Mouse (Mus musculus) frontal cortex, postnatal 36 days (tissue): ENCODE results near the gene Mier2.

ENCODE experiments used
- DNase-seq, 2 experiments: peaks; one replicate each; pipeline ENCODE4 v3.0.0; 2022; ENCODE audit warnings: low spot score in 2 of 2

The Mier2 gene

DNA sequence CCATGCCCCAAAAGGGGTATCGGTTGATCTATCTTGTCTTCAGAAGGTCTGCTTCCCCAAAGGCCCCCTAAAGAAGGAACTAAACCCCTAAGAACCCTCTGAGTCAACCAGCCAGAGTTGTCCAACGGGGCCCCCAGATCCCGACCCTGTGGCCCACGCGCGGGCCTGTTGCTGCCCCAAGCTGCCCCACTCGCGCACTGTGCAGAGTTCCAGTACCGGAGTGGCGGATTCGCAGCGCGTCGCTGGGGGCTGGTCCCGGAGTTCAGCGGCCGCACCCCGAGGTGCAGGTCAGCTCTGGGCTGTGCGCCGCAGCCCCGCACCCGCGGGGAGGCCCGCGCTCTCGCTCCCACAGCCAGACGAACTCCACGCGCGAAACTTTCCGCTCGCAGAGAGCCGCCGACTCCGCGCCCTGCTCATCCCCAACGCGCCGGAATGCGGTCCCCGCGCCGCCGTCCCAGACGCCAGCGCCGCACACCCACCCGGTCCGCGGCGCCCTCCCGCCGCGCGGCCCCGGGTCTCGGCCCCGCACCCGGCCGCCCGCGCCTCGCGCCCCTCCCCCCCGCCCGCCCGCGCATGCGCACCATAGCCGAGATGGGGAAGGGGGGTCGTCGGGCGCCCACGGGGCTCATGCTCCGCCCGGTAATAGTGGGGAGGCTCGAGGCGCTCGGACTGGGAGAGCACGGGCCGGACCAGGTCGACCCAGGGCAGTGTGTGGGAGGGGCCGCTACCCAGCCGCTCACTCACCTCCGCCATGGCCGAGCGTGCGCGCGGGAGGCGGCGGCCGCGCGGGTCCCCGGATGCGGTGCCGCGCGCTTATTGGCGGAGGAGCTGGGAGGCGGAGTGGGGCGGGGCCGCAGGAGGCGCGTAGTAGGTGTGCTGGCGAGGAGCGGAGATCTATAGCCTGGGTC lies at the start of gene Mier2:
Mier2 (minus strand) TSS at position 870 of the 908 bp plus-strand sequence.
- DNase-seq, result peak; percentile 82 to 85

- DNase-seq, result peak in 1 of 2 experiments; percentile 61
Observed at GRCm38 (mm10) chr10:79597936-79598230, 42.9 kb upstream of the Mier2 start.

DNA sequence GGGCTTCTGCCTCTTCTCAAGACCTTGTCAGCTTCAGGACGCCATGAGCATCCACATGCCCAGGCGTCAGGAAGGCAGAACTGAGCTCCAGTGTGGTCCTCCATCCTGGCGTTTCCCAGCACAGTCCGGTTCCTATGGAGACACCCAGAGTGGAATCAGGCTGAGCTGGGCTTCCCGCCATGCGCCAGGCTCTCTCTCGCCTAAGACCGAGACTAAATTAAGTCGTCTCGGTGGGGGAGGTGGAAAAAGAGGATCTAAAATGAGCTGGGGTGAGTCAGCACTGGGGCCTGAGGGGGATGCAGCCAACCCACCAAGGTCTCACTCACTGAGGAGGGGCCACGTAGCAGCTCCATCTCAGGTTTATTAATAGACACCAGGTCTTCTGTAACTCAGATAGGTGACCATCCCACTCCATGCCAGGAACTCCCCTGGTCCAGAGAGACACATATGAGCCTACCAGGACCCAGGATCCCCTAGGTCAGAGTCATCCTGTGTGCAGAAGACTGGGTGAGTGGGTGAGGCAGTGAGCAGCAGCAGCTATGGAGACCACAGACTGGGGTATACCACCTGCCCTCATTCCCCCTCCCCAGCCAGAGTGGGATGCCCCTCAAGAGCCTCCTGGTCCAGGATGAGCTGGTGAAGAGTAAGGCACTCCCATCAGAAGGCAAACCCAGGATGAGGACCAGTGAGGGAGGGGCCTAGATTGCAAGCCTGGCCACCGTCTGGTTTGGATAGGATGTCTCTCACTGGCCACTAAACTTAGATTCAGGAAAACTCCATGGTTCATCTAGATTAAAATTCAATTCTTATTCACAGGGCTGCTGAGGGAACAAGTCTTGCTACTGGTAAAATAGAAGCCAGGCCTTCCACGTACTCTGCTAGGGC lies 42.3 kb upstream of the Mier2 start:
- DNase-seq, result peak; percentile 77 to 85

DNA sequence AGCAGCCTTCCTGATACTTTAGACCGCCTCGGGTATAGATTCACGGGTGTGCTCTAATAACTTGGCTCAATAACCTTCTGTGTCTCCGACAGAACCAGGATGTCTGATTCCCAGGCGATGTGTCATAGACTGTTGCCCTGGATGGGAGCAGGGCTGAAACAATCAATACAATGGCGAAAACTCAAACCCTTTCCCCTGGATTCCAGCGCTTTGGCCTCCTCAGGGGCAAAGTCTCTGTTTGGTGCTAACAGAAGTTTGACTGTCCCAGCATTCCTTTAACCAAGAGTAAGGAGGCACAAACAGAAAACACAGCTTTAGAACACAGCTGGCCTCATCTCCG lies 40.6 kb upstream of the Mier2 start:
- DNase-seq, result no peak

DNA sequence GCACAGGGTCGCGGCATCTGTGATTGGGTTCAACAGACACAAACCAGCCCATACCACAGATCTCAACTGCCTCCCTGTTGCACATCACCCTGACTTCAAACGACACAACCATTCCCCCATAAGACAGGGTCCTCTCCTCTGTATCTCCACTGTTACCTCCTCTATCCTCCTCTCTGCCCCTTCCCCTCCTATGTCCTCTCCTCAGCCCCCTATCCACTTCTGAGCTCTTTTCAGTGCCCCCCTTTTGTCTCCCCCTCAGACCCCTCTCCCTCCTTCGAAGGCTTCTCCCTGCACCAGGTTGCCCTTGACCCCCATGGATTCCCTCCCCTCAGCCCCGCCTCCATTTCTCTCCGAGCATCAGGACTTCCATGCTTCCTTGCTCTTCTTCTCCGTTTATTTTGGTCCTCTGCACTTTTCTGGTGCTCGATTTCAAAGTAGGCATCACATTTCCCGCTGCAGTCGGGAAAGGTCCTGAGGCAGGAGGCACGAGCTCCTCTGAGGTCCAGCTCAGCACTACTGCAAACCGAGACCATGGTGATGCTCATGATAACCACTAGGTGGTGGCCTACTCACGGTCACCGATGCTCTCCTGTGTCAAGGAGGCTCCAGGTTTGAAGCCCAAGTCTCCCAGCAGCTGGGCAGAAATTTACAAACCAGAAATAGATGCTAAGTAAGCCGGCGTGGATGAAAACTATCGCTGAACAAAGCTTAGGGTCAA lies 40.0 kb upstream of the Mier2 start:
- DNase-seq, result peak; percentile 52 to 79

DNA sequence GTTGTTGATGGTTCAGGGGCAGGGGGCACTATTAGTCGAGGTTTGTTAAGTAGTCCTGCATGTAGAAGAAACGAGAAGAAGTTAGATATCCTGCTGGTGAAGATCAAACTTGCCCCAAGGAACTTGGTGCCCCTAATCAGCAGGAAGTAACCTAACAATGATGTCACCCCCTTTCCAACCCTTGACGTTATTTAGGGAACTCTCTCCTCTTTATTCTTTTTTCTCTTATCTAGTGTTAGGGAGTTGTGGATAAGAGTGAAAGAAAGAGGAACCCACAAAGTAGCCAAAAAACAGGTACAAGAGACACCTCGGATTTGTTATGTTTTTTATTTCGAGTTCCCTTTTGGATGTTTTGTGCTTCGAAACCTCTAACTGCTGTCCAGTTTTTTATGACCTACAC lies 39.1 kb upstream of the Mier2 start:
- DNase-seq, result no peak

DNA sequence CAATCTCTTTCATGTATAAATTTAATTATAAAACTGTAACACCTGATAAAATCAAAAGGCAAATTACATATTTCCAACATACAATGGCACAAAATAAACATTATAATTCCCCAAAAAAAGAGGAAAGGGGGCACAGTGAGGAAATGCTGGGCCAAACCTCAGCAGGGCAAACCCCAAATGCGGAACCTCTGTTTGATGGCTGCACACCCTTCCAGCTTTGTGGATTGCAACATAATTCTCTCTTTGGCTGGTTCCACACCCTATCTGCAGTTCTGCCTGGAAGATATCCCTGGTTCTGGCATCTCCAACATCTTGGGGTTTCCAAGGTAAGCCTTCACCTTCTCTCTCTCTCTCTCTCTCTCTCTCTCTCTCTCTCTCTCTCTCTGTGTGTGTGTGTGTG lies 35.7 kb upstream of the Mier2 start:
- no peak for DNase-seq

DNA sequence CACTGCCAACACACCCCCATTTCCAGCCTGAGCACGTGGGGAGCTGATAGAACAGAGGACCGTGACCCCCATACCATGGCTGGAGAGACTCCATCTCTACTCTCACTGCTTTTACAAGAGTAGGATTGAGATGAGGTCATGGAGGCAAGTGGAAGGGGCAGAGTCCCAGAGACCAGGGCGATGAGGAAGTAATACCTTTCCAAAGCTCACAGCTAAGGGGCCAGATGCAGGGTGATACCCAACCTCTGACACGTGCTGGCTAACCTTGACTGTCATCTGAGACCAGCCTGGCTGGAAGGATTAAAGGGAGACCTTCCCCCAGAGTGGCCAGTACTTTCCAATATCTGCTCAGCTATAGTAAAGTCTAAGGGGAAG lies 32.7 kb upstream of the Mier2 start:
- DNase-seq, result no peak

DNA sequence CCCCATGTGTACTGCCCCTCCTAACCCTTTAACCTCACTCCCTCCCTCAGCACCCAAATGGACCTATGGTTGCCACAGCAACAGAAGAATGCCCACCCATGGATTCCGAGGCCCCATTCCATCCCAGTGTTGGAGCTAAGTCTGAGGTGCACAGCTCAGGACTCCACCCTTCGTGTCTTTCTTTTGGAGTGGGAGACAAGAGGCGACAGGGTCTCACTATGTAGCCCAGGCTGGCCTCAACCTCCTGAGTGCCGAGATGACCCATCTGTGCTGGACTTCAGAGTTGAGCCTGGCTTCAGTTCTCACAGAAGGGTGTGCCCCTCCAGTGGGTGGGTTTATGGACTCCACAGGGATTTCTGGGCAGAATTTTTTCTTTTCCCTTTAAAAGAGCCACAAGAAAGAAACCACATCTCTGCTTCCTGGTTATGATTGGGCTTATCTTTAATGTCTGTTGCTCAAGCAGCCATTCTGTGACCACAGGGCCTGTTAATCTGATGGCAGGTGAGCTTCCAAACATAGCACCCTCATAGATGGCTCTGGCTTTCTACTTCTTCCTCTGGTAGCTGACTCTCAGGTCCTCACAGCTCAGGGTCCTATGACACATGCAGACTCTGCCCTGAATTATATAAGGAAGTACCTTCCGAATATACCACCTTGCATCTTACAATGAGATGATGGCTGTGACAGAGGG lies 32.2 kb upstream of the Mier2 start, which contains the start of gene Theg:
Theg (minus strand) TSS at position 271 of the 691 bp plus-strand sequence.
- DNase-seq, result no peak

DNA sequence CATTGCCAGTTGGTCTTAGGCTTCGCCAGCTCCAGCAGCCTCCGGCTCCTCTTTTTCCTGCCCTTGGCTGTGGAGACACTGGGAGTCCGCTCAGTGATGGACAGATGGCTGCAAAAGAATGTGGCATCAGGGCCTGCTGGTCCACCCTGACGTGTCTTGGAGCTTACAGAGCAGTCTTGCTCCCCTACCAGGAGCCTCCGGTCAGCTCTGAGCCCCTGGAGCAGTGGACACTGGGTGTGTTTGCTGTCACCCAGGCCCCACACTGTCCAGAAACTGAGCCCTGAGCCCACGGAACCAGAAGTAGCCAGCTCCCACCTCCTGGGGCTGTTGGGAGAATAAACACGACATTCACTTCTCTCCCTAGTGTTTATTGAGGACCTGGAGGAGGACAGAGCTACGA lies 31.2 kb upstream of the Mier2 start:
- no peak for DNase-seq

GRCm38 (mm10) chr10:79585723-79586122 lies 30.7 kb upstream of the Mier2 start:
- DNase-seq, result no peak

DNA sequence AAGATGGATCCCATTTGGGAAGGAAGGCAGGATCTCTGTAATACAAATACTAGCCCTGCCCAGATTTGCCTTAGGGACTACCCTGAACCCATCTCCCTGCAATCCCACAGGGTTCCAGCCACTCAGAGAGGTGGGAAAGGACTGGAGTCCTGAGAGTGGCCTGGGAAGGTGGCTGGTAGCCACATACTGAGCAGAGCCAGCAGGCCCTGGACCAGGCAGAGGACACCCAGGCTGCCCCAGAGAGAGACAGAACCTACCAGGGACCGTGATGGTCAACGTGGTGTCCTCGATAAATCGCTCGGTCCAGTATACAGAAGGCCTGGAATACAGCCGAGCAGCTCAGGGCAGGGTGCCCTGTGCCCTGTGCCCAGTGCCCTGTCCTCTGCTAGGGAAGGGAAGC lies 30.1 kb upstream of the Mier2 start:
- no peak for DNase-seq

GRCm38 (mm10) chr10:79584426-79584825 lies 29.4 kb upstream of the Mier2 start:
- no peak for DNase-seq

DNA sequence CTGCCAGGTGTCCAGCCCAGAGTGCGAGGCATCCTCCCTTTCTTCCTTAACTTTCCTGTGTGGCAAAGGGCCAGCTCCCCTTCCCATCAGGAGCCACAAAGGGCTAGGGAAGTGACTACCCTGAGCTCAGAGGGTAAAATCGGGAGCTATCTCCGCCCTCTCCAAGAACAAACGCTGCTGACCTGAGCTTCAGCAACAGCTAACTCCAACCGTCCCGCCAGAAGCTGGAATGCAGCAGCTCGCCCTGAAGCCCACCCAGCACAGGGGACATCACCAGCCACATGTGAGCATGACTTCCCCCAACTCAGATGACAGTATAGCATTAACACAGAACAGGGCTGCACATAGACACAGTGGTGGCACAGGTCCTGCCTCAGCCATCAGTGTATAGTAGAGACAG lies 29.0 kb upstream of the Mier2 start:
- DNase-seq, result no peak

GRCm38 (mm10) chr10:79581501-79581900 lies 26.5 kb upstream of the Mier2 start:
- DNase-seq, result no peak

DNA sequence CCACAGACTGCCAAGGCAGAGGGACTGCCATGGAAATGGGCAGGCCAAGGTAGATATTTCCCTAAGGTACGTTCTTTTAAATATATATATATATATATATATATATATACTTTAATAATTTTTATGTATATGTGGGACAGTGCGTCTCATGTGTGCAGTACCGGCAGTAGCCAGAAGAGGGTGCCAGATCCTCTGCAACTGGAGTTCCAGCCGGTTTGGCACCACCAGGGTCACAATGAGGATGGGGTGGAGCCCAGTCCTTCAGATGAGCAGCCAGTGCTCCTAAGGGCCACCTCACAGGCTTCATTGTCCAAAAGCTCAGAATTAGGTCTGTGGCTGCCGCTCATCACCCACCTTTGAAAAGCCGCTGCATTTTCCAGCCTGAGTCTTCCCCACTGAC lies 25.8 kb upstream of the Mier2 start:
- no peak for DNase-seq

DNA sequence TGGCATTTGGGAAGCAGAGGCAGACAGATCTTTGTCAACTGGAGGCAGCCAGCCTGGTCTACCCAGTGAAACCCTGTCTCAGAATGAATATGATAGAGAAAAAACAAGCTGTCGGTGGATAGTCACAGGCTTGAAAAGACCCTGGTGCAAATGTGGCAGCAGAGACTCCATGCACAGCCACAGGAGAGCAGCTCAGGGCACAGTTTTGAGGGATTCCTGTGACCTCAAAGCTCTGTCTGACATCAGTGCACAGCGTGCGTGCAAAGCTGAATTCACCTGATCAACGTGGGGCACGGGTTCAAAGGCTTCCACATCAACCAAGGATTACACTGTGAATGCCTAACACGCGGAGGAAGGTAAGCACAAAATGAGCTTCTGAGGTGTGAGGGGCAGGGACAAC lies 25.4 kb upstream of the Mier2 start:
- DNase-seq, result no peak

- DNase-seq, result no peak
Observed at GRCm38 (mm10) chr10:79579781-79580180, 24.8 kb upstream of the Mier2 start.

GRCm38 (mm10) chr10:79578891-79579290 lies 23.9 kb upstream of the Mier2 start:
- DNase-seq, result no peak

DNA sequence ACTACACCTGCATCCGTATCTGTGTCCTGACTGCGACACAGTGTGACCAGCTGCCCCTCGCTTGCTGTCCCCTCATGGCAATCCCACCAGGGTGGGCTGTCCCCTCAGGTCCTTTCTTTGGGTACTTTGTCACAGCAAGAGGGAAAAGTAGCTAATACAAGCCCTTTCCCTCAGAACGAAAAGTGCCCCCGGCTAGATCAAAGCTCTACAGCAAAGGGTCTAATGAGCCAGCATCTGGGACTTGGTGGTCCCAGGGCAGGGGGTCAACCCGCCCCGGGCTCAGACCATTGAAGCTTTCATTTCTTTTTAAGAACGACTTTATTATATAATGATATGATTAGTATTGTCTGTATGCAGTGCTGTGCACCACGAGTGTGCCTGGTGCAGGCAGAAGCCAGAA lies 23.3 kb upstream of the Mier2 start:
- DNase-seq, result no peak

- no peak for DNase-seq
Observed at GRCm38 (mm10) chr10:79577376-79577775, 22.4 kb upstream of the Mier2 start.

- DNase-seq, result no peak
Observed at GRCm38 (mm10) chr10:79575754-79576153, 20.8 kb upstream of the Mier2 start.
